Mouse (Mus musculus): ENCODE measurements around the gene Efhc1. TPM values are rescaled to one million over a fixed set of nuclear protein-coding genes. Genes with fewer than 3 reads are reported as not detected.
A peak's percentile ranks its signal among the peaks of the same experiment; 100 is the strongest.

The Efhc1 gene
- total and polyA plus RNA-seq, 3 experiments = not detected

DNA sequence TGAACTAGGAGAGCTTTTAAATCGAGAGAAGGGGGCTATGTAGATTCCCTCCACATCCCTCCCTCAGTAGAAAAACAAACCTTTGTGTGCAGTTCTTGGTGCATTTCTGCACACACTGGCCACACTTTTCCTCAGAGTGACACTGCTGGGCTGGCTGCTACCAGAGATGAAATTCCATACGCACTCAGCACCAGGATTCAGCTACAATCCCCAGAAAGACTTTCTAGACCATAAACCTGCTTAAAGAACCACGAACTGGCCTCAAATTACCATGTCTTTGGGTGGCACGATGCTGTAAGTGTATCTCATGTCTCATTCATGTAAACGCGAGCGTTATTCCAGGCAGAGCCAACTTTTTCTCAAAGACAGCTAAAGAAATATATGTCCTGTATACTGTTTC is 9.6 kb upstream of the Efhc1 start:
- DNase-seq (ENCODE audit: low read depth, low spot score) = no peak
- Histone ChIP-seq H3K9ac (ENCODE audit: control insufficient read depth, low read depth, low read length, poor library complexity, severe bottlenecking) (no peak overlapping the region), H3K79me2 (ENCODE audit: control insufficient read depth, insufficient read depth, low read length, poor library complexity) (no peaks in the 10 kb centered on the region), H3K27ac (ENCODE audit: control insufficient read depth, low read depth, low read length) (no peak overlapping the region), H3K4me3 (ENCODE audit: control insufficient read depth in 1 of 2, insufficient read depth in 1 of 2, low read depth in 2 of 2, low read length in 2 of 2) (no peak overlapping the region), H3K4me1 (ENCODE audit: control insufficient read depth in 1 of 2, insufficient read depth in 2 of 2, low read length in 2 of 2) (peaks cover 0 to 4% of the 10 kb centered on the region in 2 experiments; a peak in 2 of 4 replicates), H3K9me3 (replicated peaks; ENCODE audit: insufficient read depth, low read length) (no peaks in the 10 kb centered on the region), H3K27me3 (ENCODE audit: control insufficient read depth in 1 of 2, insufficient read depth in 2 of 2, low read length in 2 of 2) (no peaks in the 10 kb centered on the region; a peak in 1 of 4 replicates), H3K36me3 (ENCODE audit: control insufficient read depth in 1 of 2, insufficient read depth in 2 of 2, low read length in 2 of 2) (peaks cover 0 to 2% of the 10 kb centered on the region in 2 experiments; a peak in 1 of 4 replicates)
- TF ChIP-seq GABPA (IDR thresholded peaks at IDR 0.05; ENCODE audit: low read depth, low read length) (no peak), ELF1 (IDR thresholded peaks at IDR 0.05; ENCODE audit: low read depth, low read length) (no peak), MAX (IDR thresholded peaks at IDR 0.05; ENCODE audit: low read length) (no peak), MYC (IDR thresholded peaks at IDR 0.05; ENCODE audit: low read depth, low read length) (no peak), UBTF (IDR thresholded peaks at IDR 0.05; ENCODE audit: borderline replicate concordance, insufficient read depth, low read depth, low read length) (no peak), TAL1 (IDR thresholded peaks at IDR 0.05; ENCODE audit: low read length) (no peak), CHD1 (IDR thresholded peaks at IDR 0.05; ENCODE audit: low read depth, low read length) (no peak), USF1 (IDR thresholded peaks at IDR 0.05; ENCODE audit: low read depth, low read length) (no peak), RAD21 (IDR thresholded peaks at IDR 0.05; ENCODE audit: low read depth, low read length) (no peak), MYB (IDR thresholded peaks at IDR 0.05; ENCODE audit: low read depth, low read length) (no peak), EP300 (IDR thresholded peaks at IDR 0.05; ENCODE audit: low read depth in 1 of 2, low read length in 2 of 2) (no peak), MAFK (IDR thresholded peaks at IDR 0.05; ENCODE audit: borderline replicate concordance, low read depth, low read length) (no peak), NELFE (IDR thresholded peaks at IDR 0.05; ENCODE audit: low read depth, low read length) (no peak), CHD2 (IDR thresholded peaks at IDR 0.05; ENCODE audit: low read length) (no peak), POLR2A (IDR thresholded peaks at IDR 0.05; ENCODE audit: control insufficient read depth in 1 of 2, insufficient read depth in 1 of 2, low read depth in 1 of 2, low read length in 2 of 2, poor library complexity in 1 of 2) (no peak), TCF12 (IDR thresholded peaks at IDR 0.05; ENCODE audit: low read depth, low read length) (no peak), TBP (IDR thresholded peaks at IDR 0.05; ENCODE audit: low read depth, low read length) (no peak), RCOR1 (IDR thresholded peaks at IDR 0.05; ENCODE audit: low read depth, low read length) (no peak), POLR2AphosphoS5 (IDR thresholded peaks at IDR 0.05; ENCODE audit: borderline replicate concordance, low read depth, low read length) (no peak)

GRCm38 (mm10) chr1:20943016-20943415 is 8.4 kb upstream of the Efhc1 start:
- Histone ChIP-seq H3K36me3 (ENCODE audit: control insufficient read depth in 1 of 2, insufficient read depth in 2 of 2, low read length in 2 of 2) (peaks cover 0 to 2% of the 10 kb centered on the region in 2 experiments; a peak in 1 of 4 replicates), H3K4me3 (ENCODE audit: control insufficient read depth in 1 of 2, insufficient read depth in 1 of 2, low read depth in 2 of 2, low read length in 2 of 2) (no peak overlapping the region), H3K27me3 (ENCODE audit: control insufficient read depth in 1 of 2, insufficient read depth in 2 of 2, low read length in 2 of 2) (no peaks in the 10 kb centered on the region; a peak in 1 of 4 replicates), H3K27ac (ENCODE audit: control insufficient read depth, low read depth, low read length) (no peak overlapping the region), H3K4me1 (ENCODE audit: control insufficient read depth in 1 of 2, insufficient read depth in 2 of 2, low read length in 2 of 2) (peaks cover 0 to 2% of the 10 kb centered on the region in 2 experiments; a peak in 1 of 4 replicates), H3K9me3 (replicated peaks; ENCODE audit: insufficient read depth, low read length) (no peaks in the 10 kb centered on the region), H3K9ac (ENCODE audit: control insufficient read depth, low read depth, low read length, poor library complexity, severe bottlenecking) (no peak overlapping the region), H3K79me2 (ENCODE audit: control insufficient read depth, insufficient read depth, low read length, poor library complexity) (no peaks in the 10 kb centered on the region)
- peak; percentile 46 for DNase-seq (ENCODE audit: low read depth, low spot score)
- TF ChIP-seq EP300 (IDR thresholded peaks at IDR 0.05; ENCODE audit: low read depth in 1 of 2, low read length in 2 of 2) = no peak
- no peak for TF ChIP-seq TAL1 (IDR thresholded peaks at IDR 0.05; ENCODE audit: low read length)
- peak; percentile 38 for TF ChIP-seq RAD21 (IDR thresholded peaks at IDR 0.05; ENCODE audit: low read depth, low read length)
- TF ChIP-seq MXI1 (IDR thresholded peaks at IDR 0.05; ENCODE audit: low read depth, low read length) = no peak
- no peak for TF ChIP-seq TCF12 (IDR thresholded peaks at IDR 0.05; ENCODE audit: low read depth, low read length)
- no peak for TF ChIP-seq KAT2A (conservative IDR thresholded peaks at IDR 0.05; ENCODE audit: low read depth, low read length)
- TF ChIP-seq RCOR1 (IDR thresholded peaks at IDR 0.05; ENCODE audit: low read depth, low read length) = no peak
- peak; percentile 36 for TF ChIP-seq SMC3 (IDR thresholded peaks at IDR 0.05; ENCODE audit: low read depth, low read length)
- TF ChIP-seq CTCF (IDR thresholded peaks at IDR 0.05 in 2 of 3, conservative IDR thresholded peaks at IDR 0.05 in 1 of 3; ENCODE audit: control insufficient read depth in 1 of 3, insufficient read depth in 1 of 3, low read depth in 2 of 3, low read length in 3 of 3, poor library complexity in 1 of 3, severe bottlenecking in 1 of 3) = peak; percentile 9 to 44 (median 33); a peak in 4 of 6 replicates
- no peak for TF ChIP-seq ELF1 (IDR thresholded peaks at IDR 0.05; ENCODE audit: low read depth, low read length)
- no peak for TF ChIP-seq NRF1 (IDR thresholded peaks at IDR 0.05; ENCODE audit: insufficient read depth, low read depth, low read length, poor library complexity, severe bottlenecking)
- no peak for TF ChIP-seq ZNF384 (IDR thresholded peaks at IDR 0.05; ENCODE audit: low read depth, low read length)
- no peak for TF ChIP-seq BHLHE40 (IDR thresholded peaks at IDR 0.05; ENCODE audit: borderline replicate concordance, low read depth, low read length)
- TF ChIP-seq POLR2AphosphoS5 (IDR thresholded peaks at IDR 0.05; ENCODE audit: borderline replicate concordance, low read depth, low read length) = no peak
- no peak for TF ChIP-seq USF1 (IDR thresholded peaks at IDR 0.05; ENCODE audit: low read depth, low read length)
- TF ChIP-seq ZC3H11A (IDR thresholded peaks at IDR 0.05; ENCODE audit: low read depth, low read length) = no peak; the same call in 1 of the 2 replicates
- no peak for TF ChIP-seq ZMIZ1 (IDR thresholded peaks at IDR 0.05; ENCODE audit: low read depth, low read length)
- TF ChIP-seq POLR2AphosphoS2 (IDR thresholded peaks at IDR 0.05; ENCODE audit: low read length) = no peak
- no peak for TF ChIP-seq SIN3A (IDR thresholded peaks at IDR 0.05; ENCODE audit: low read length)
- no peak for TF ChIP-seq ZKSCAN1 (IDR thresholded peaks at IDR 0.05; ENCODE audit: low read depth, low read length)
- no peak for TF ChIP-seq UBTF (IDR thresholded peaks at IDR 0.05; ENCODE audit: borderline replicate concordance, insufficient read depth, low read depth, low read length)
